Mouse (Mus musculus) heart, adult 2 months (tissue): Measurements from ENCODE around the gene Mcm5.

Experiments
- EP300 ChIP-seq: fragments of 200-500 bp; IDR thresholded peaks from 2 replicates; pipeline ENCODE4 v1.6.1; 2011; ENCODE audit warnings: low read depth, low read length, control low read depth; ENCODE audit not compliant: insufficient read depth
- POLR2A ChIP-seq: fragments of 200-500 bp; IDR thresholded peaks from 2 replicates; pipeline ENCODE4 v1.6.1; 2011; ENCODE audit warnings: mild to moderate bottlenecking, low read depth, low read length, control low read depth; ENCODE audit not compliant: insufficient read depth

DNA sequence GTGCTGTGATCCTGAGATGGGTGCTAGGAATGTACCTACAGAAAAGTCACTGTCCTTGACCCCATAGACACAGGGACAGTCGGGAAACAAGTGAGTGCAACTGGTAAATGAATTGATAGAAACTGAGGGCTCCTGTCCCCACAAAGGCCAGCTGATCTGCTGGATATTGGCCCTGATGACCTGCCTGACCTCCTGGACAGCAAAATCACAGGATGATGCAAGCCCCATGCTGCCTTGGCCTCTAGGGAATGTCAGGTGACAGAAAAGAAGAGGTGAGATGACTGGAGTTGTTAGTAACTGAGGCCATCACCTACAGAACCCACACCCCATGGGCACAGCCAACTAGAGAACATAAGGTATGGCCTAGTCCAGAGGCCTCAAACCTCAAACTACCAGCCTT lies 31.2 kb upstream of the Mcm5 start:
- no peak for TF ChIP-seq EP300
- no peak for TF ChIP-seq POLR2A
